29 mouse cellular contexts compared by ENCODE assay signal in genomic region chr1:182518811-182519210, GRCm38 (mm10). TPM values are rescaled to one million over a fixed set of nuclear protein-coding genes. Genes with fewer than 3 reads are reported as not detected.
DNase-seq lines count a peak whose midpoint lies in the region; ATAC-seq lines count a peak whose summit lies in the region.
"Had no signal": no experiment of that assay in that cellular context is flagged by ENCODE, and none has a peak within 500 bp of the region (broad histone marks: within the 10 kb centered on the region; RNA-seq: fewer than 3 reads in every experiment).

No protein-coding gene starts in this region.

- no peaks in the 10 kb centered on the region for H3K9me3 ChIP-seq in forebrain, embryonic 11.5 days (ENCODE audit: control insufficient read depth, low read length)
- H3K9me3 ChIP-seq in forebrain, embryonic 13.5 days (replicated peaks), result no peaks in the 10 kb centered on the region
- no peaks in the 10 kb centered on the region for H3K9me3 ChIP-seq in heart, embryonic 14.5 days (ENCODE audit: control insufficient read depth, low read length)
- H3K9me3 ChIP-seq in stomach, embryonic 15.5 days, result no peaks in the 10 kb centered on the region
- H3K9me3 ChIP-seq: forebrain, embryonic 12.5 days; hindbrain, embryonic 13.5 days; kidney, embryonic 15.5 days; limb, embryonic 13.5 days; liver, embryonic 13.5 days; neural tube, embryonic 12.5 days had no signal

- H3K9ac ChIP-seq in forebrain, embryonic 11.5 days (ENCODE audit: low read length), result no peak overlapping the region
- no peak overlapping the region for H3K9ac ChIP-seq in forebrain, embryonic 13.5 days
- H3K9ac ChIP-seq in heart, embryonic 14.5 days (ENCODE audit: low read length), result no peak overlapping the region
- no peak overlapping the region for H3K9ac ChIP-seq in stomach, embryonic 15.5 days
- H3K9ac ChIP-seq: forebrain, embryonic 12.5 days; hindbrain, embryonic 13.5 days; kidney, embryonic 15.5 days; limb, embryonic 13.5 days; liver, embryonic 13.5 days; neural tube, embryonic 12.5 days had no signal

- no peak overlapping the region for H3K4me3 ChIP-seq in forebrain, embryonic 11.5 days (ENCODE audit: low read depth, low read length)
- H3K4me3 ChIP-seq in forebrain, embryonic 13.5 days, result no peak overlapping the region
- no peak overlapping the region for H3K4me3 ChIP-seq in heart, embryonic 14.5 days (ENCODE audit: control insufficient read depth in 1 of 2, insufficient read depth in 1 of 2, low read depth in 1 of 2, low read length in 2 of 2)
- H3K4me3 ChIP-seq in brown adipose tissue, adult 24 weeks (ENCODE audit: insufficient read depth, low read depth, low read length), result no peak overlapping the region
- H3K4me3 ChIP-seq in stomach, embryonic 15.5 days (replicated peaks), result no peak overlapping the region
- H3K4me3 ChIP-seq: forebrain, embryonic 12.5 days; hindbrain, embryonic 13.5 days; kidney, embryonic 15.5 days; limb, embryonic 13.5 days; liver, embryonic 13.5 days; neural tube, embryonic 12.5 days had no signal

- H3K4me2 ChIP-seq in forebrain, embryonic 11.5 days (ENCODE audit: low read depth, low read length, severe bottlenecking), result no peak overlapping the region
- no peak overlapping the region for H3K4me2 ChIP-seq in forebrain, embryonic 13.5 days
- H3K4me2 ChIP-seq in heart, embryonic 14.5 days (ENCODE audit: low read length), result no peak overlapping the region
- no peak overlapping the region for H3K4me2 ChIP-seq in stomach, embryonic 15.5 days
- H3K4me2 ChIP-seq: forebrain, embryonic 12.5 days; hindbrain, embryonic 13.5 days; liver, embryonic 13.5 days; neural tube, embryonic 12.5 days had no signal

- ATAC-seq in forebrain, embryonic 11.5 days (replicated peaks; ENCODE audit: low FRiP score), result no peak
- no peak for ATAC-seq in forebrain, embryonic 13.5 days
- ATAC-seq in heart, embryonic 14.5 days (ENCODE audit: insufficient number of reproducible peaks, insufficient read depth, low FRiP score, low read depth), result no peak
- ATAC-seq in stomach, embryonic 15.5 days (ENCODE audit: insufficient read depth, low FRiP score, low read depth), result no peak
- no peak for ATAC-seq in CD4-positive, CD25-positive, alpha-beta regulatory T cell, adult 4 months

- peaks cover 7% of the 10 kb centered on the region; the same call in 1 of the 2 replicates for H3K27me3 ChIP-seq in forebrain, embryonic 11.5 days (ENCODE audit: control insufficient read depth, insufficient read depth, low read length)
- H3K27me3 ChIP-seq in forebrain, embryonic 13.5 days, result peaks cover 18% of the 10 kb centered on the region
- H3K27me3 ChIP-seq in heart, embryonic 14.5 days (ENCODE audit: control insufficient read depth, insufficient read depth, low read length), result no peaks in the 10 kb centered on the region
- no peaks in the 10 kb centered on the region for H3K27me3 ChIP-seq in stomach, embryonic 15.5 days (replicated peaks)
- H3K27me3 ChIP-seq: kidney, embryonic 15.5 days; limb, embryonic 13.5 days; neural tube, embryonic 12.5 days had no signal

- DNase-seq in forebrain, embryonic 11.5 days (ENCODE audit: low spot score), result peak; percentile 47
- no peak for DNase-seq in heart, postnatal 25 days (ENCODE audit: low spot score)
- DNase-seq: adrenal gland, postnatal 14 days; cerebellum, adult 9-10 months; gastrocnemius, postnatal 14 days; kidney, adult 11 months; kidney, postnatal 36 days; layer of hippocampus, postnatal 36 days; liver, embryonic 13.5 days; lung, adult 2 months; midbrain, embryonic 14.5 days; right cerebral cortex, postnatal 25 days; spleen, adult 18-20 months; thymus, adult 2 months; thymus, postnatal 4 days had no signal

- H3K27ac ChIP-seq in forebrain, embryonic 11.5 days (ENCODE audit: low read depth, low read length), result no peak overlapping the region
- no peak overlapping the region for H3K27ac ChIP-seq in forebrain, embryonic 13.5 days
- H3K27ac ChIP-seq in heart, embryonic 14.5 days (replicated peaks in 1 of 2; ENCODE audit: control insufficient read depth in 1 of 2, insufficient read depth in 1 of 2, low read depth in 2 of 2, low read length in 2 of 2), result peak overlapping the region; percentile 49 to 87; a peak in 3 of 4 replicates
- H3K27ac ChIP-seq in brown adipose tissue, adult 24 weeks (replicated peaks; ENCODE audit: low read depth, low read length), result peak overlapping the region; percentile 85
- peak overlapping the region; percentile 87; the same call in 1 of the 2 replicates for H3K27ac ChIP-seq in stomach, embryonic 15.5 days
- H3K27ac ChIP-seq: forebrain, embryonic 12.5 days; hindbrain, embryonic 13.5 days; liver, embryonic 13.5 days; neural tube, embryonic 12.5 days had no signal

- H3K4me1 ChIP-seq in forebrain, embryonic 11.5 days (replicated peaks; ENCODE audit: control insufficient read depth, insufficient read depth, low read length), result peaks cover 2% of the 10 kb centered on the region; the same call in 1 of the 2 replicates
- peaks cover 17% of the 10 kb centered on the region for H3K4me1 ChIP-seq in forebrain, embryonic 13.5 days
- peaks cover 34 to 40% of the 10 kb centered on the region in 2 experiments for H3K4me1 ChIP-seq in heart, embryonic 14.5 days (ENCODE audit: control insufficient read depth in 2 of 2, insufficient read depth in 2 of 2, low read length in 2 of 2)
- H3K4me1 ChIP-seq in brown adipose tissue, adult 24 weeks (ENCODE audit: control insufficient read depth, insufficient read depth, insufficient read length, low read length), result peaks cover 34% of the 10 kb centered on the region
- H3K4me1 ChIP-seq in stomach, embryonic 15.5 days, result peaks cover 30% of the 10 kb centered on the region

- WGBS in forebrain, embryonic 11.5 days, result 81% methylated on average over 6 of the region's 6 CpGs
- WGBS in forebrain, embryonic 13.5 days, result 80% methylated on average over 6 of the region's 6 CpGs
- 82% methylated on average over 6 of the region's 6 CpGs for WGBS in heart, embryonic 14.5 days
- WGBS in stomach, embryonic 15.5 days, result 81% methylated on average over 6 of the region's 6 CpGs

- intact Hi-C loops in heart, postnatal 25 days (cut with DNase I), result no loop called here

- no peaks in the 10 kb centered on the region for H3K36me3 ChIP-seq in forebrain, embryonic 11.5 days (ENCODE audit: control insufficient read depth, insufficient read depth, low read length)
- H3K36me3 ChIP-seq in forebrain, embryonic 13.5 days (ENCODE audit: poor library complexity, severe bottlenecking), result no peaks in the 10 kb centered on the region
- H3K36me3 ChIP-seq in heart, embryonic 14.5 days (ENCODE audit: control insufficient read depth, insufficient read depth, low read length), result no peaks in the 10 kb centered on the region
- H3K36me3 ChIP-seq in stomach, embryonic 15.5 days, result no peaks in the 10 kb centered on the region
- H3K36me3 ChIP-seq: forebrain, embryonic 12.5 days; liver, embryonic 13.5 days; neural tube, embryonic 12.5 days had no signal

RNA-seq across cellular contexts. Expression of gene Capn2, which starts 1.4 kb away (rescaled TPM):
- 90.8 and 91.6 TPM in 2 replicates for polyA plus RNA-seq in forebrain, embryonic 11.5 days (2014; fragmentation: Nextera tagmentation; extraction: Ambion mirVana)
- polyA plus RNA-seq in forebrain, embryonic 13.5 days (2015; fragmentation: Nextera tagmentation; extraction: Ambion mirVana), result 63.8 and 65.1 TPM in 2 replicates
- polyA plus RNA-seq in heart, embryonic 14.5 days (2014; fragmentation: Nextera tagmentation; extraction: Ambion mirVana), result 71.2 and 76.6 TPM in 2 replicates
- 10 to 100 TPM; 63.3 to 73.1 TPM for total RNA-seq in heart, postnatal 25 days (2021)
- polyA plus RNA-seq in brown adipose tissue, adult 24 weeks (2012; ENCODE audit: insufficient read depth, insufficient read length, missing spikeins), result 108 and 113 TPM in 2 replicates
- 107 and 108 TPM in 2 replicates for polyA plus RNA-seq in stomach, embryonic 15.5 days (2015; fragmentation: Nextera tagmentation; extraction: Ambion mirVana)
- 10 to 100 TPM; 38.3 to 52.4 TPM for polyA plus RNA-seq in CD4-positive, CD25-positive, alpha-beta regulatory T cell, adult 4 months (2017; shearing (Covaris generic))

RNA-seq across cellular contexts. Expression of gene Capn8, which starts 46.0 kb away (rescaled TPM):
- 0.08 TPM in 1 of 2 replicates, not detected in the other for polyA plus RNA-seq in forebrain, embryonic 11.5 days (2014; fragmentation: Nextera tagmentation; extraction: Ambion mirVana)
- 0.10 and 0.16 TPM in 2 replicates for polyA plus RNA-seq in forebrain, embryonic 13.5 days (2015; fragmentation: Nextera tagmentation; extraction: Ambion mirVana)
- polyA plus RNA-seq in heart, embryonic 14.5 days (2014; fragmentation: Nextera tagmentation; extraction: Ambion mirVana), result not detected in 2 replicates
- not detected for total RNA-seq in heart, postnatal 25 days (2021)
- polyA plus RNA-seq in brown adipose tissue, adult 24 weeks (2012; ENCODE audit: insufficient read depth, insufficient read length, missing spikeins), result not detected in 2 replicates
- polyA plus RNA-seq in stomach, embryonic 15.5 days (2015; fragmentation: Nextera tagmentation; extraction: Ambion mirVana), result 2.2 and 2.4 TPM in 2 replicates
- polyA plus RNA-seq in CD4-positive, CD25-positive, alpha-beta regulatory T cell, adult 4 months (2017; shearing (Covaris generic)), result not detected
- total RNA-seq: gastrocnemius, postnatal 14 days; heart, adult 18-20 months; layer of hippocampus, adult 8-10 months; layer of hippocampus, postnatal 36 days; left cerebral cortex, postnatal 10 days; megakaryocyte-erythroid progenitor cell, adult 5-6 weeks had no signal
- polyA plus RNA-seq: kidney, embryonic 15.5 days; limb, embryonic 13.5 days; liver, embryonic 13.5 days; midbrain, embryonic 14.5 days had no signal

Comparison
In these comparisons a context has a peak if more than half of its experiments do, and no peak if none do; other contexts are left out.
1. H3K27ac ChIP-seq: peak in heart, embryonic 14.5 days (2 of 2), brown adipose tissue, adult 24 weeks (single experiment) and stomach, embryonic 15.5 days (single experiment); none in forebrain, embryonic 11.5 days (single experiment) and forebrain, embryonic 13.5 days (single experiment).